Mouse (Mus musculus): Measurements from ENCODE around the gene St5. TPM values are rescaled to one million over a fixed set of nuclear protein-coding genes. Genes with fewer than 3 reads are reported as not detected.

The St5 gene
- polyA plus RNA-seq, 1 experiment: 21.7 TPM

- TF ChIP-seq POLR2A (IDR thresholded peaks at IDR 0.05; ENCODE audit: control insufficient read depth, extremely low read depth, insufficient read depth, low read length, poor library complexity) (no peak), CTCF (IDR thresholded peaks at IDR 0.05; ENCODE audit: borderline replicate concordance, control insufficient read depth, extremely low read depth, insufficient read depth, low read length, poor library complexity) (no peak)
- Histone ChIP-seq H3K27me3 (ENCODE audit: control insufficient read depth, insufficient read depth, low read length) (no peaks in the 10 kb centered on the region), H3K27ac (ENCODE audit: control insufficient read depth, insufficient read depth, low read length) (no peak overlapping the region), H3K36me3 (ENCODE audit: control insufficient read depth, insufficient read depth, low read length) (no peaks in the 10 kb centered on the region), H3K4me3 (ENCODE audit: control insufficient read depth, insufficient read depth, low read length) (no peak overlapping the region), H3K4me1 (replicated peaks; ENCODE audit: control insufficient read depth, insufficient read depth, low read length) (no peaks in the 10 kb centered on the region)
- DNase-seq: no peak
- WGBS: 91% methylated on average over 9 of the region's 9 CpGs
These were observed 81.1 kb downstream of the St5 start for GRCm38 (mm10) chr7:109622234-109622838.

- H3K27me3 ChIP-seq (ENCODE audit: control insufficient read depth, insufficient read depth, low read length): no peaks in the 10 kb centered on the region
- 43% methylated on average over 2 of the region's 2 CpGs for WGBS
- no peak for DNase-seq
- no peak for TF ChIP-seq CTCF (IDR thresholded peaks at IDR 0.05; ENCODE audit: borderline replicate concordance, control insufficient read depth, extremely low read depth, insufficient read depth, low read length, poor library complexity)
- peaks cover 8% of the 10 kb centered on the region for H3K4me1 ChIP-seq (replicated peaks; ENCODE audit: control insufficient read depth, insufficient read depth, low read length)
- H3K27ac ChIP-seq (ENCODE audit: control insufficient read depth, insufficient read depth, low read length): no peak overlapping the region
- no peak overlapping the region for H3K4me3 ChIP-seq (ENCODE audit: control insufficient read depth, insufficient read depth, low read length)
- H3K36me3 ChIP-seq (ENCODE audit: control insufficient read depth, insufficient read depth, low read length): no peaks in the 10 kb centered on the region
These were observed 82.4 kb downstream of the St5 start for GRCm38 (mm10) chr7:109620967-109621366.

- TF ChIP-seq POLR2A (IDR thresholded peaks at IDR 0.05; ENCODE audit: control insufficient read depth, extremely low read depth, insufficient read depth, low read length, poor library complexity): no peak
- no peaks in the 10 kb centered on the region for H3K36me3 ChIP-seq (ENCODE audit: control insufficient read depth, insufficient read depth, low read length)
- DNase-seq: no peak
- H3K27ac ChIP-seq (ENCODE audit: control insufficient read depth, insufficient read depth, low read length): no peak overlapping the region
- H3K4me1 ChIP-seq (replicated peaks; ENCODE audit: control insufficient read depth, insufficient read depth, low read length): peaks cover 8% of the 10 kb centered on the region
- WGBS: 91% methylated on average over 3 of the region's 3 CpGs
- no peak overlapping the region for H3K4me3 ChIP-seq (ENCODE audit: control insufficient read depth, insufficient read depth, low read length)
- no peaks in the 10 kb centered on the region for H3K27me3 ChIP-seq (ENCODE audit: control insufficient read depth, insufficient read depth, low read length)
These were observed 83.1 kb downstream of the St5 start for GRCm38 (mm10) chr7:109620288-109620687.

- Histone ChIP-seq H3K4me3 (ENCODE audit: control insufficient read depth, insufficient read depth, low read length) (no peak overlapping the region), H3K4me1 (replicated peaks; ENCODE audit: control insufficient read depth, insufficient read depth, low read length) (peaks cover 8% of the 10 kb centered on the region), H3K27ac (ENCODE audit: control insufficient read depth, insufficient read depth, low read length) (no peak overlapping the region), H3K36me3 (ENCODE audit: control insufficient read depth, insufficient read depth, low read length) (no peaks in the 10 kb centered on the region), H3K27me3 (ENCODE audit: control insufficient read depth, insufficient read depth, low read length) (no peaks in the 10 kb centered on the region)
- TF ChIP-seq POLR2A (IDR thresholded peaks at IDR 0.05; ENCODE audit: control insufficient read depth, extremely low read depth, insufficient read depth, low read length, poor library complexity) (no peak), CTCF (IDR thresholded peaks at IDR 0.05; ENCODE audit: borderline replicate concordance, control insufficient read depth, extremely low read depth, insufficient read depth, low read length, poor library complexity) (no peak)
- 35% methylated on average over 6 of the region's 6 CpGs for WGBS
- DNase-seq: peak; percentile 57
These were observed 84.7 kb downstream of the St5 start for GRCm38 (mm10) chr7:109618721-109619120.

- H3K27me3 ChIP-seq (ENCODE audit: control insufficient read depth, insufficient read depth, low read length): no peaks in the 10 kb centered on the region
- H3K4me1 ChIP-seq (replicated peaks; ENCODE audit: control insufficient read depth, insufficient read depth, low read length): peaks cover 8% of the 10 kb centered on the region
- TF ChIP-seq POLR2A (IDR thresholded peaks at IDR 0.05; ENCODE audit: control insufficient read depth, extremely low read depth, insufficient read depth, low read length, poor library complexity) (no peak), CTCF (IDR thresholded peaks at IDR 0.05; ENCODE audit: borderline replicate concordance, control insufficient read depth, extremely low read depth, insufficient read depth, low read length, poor library complexity) (no peak)
- DNase-seq: no peak
- H3K4me3 ChIP-seq (ENCODE audit: control insufficient read depth, insufficient read depth, low read length): no peak overlapping the region
- WGBS: 87% methylated on average over 3 of the region's 3 CpGs
- no peaks in the 10 kb centered on the region for H3K36me3 ChIP-seq (ENCODE audit: control insufficient read depth, insufficient read depth, low read length)
- no peak overlapping the region for H3K27ac ChIP-seq (ENCODE audit: control insufficient read depth, insufficient read depth, low read length)
These were observed 85.6 kb downstream of the St5 start for GRCm38 (mm10) chr7:109617838-109618237.

GRCm38 (mm10) chr7:109616034-109616979, 87.1 kb downstream of the St5 start:
- peak; percentile 29 for DNase-seq

More at GRCm38 (mm10) chr7:109616034-109616979, 87.1 kb downstream of the St5 start:
- Histone ChIP-seq H3K27ac (ENCODE audit: control insufficient read depth, insufficient read depth, low read length) (peak overlapping the region; percentile 5; the same call in 1 of the 2 replicates), H3K27me3 (ENCODE audit: control insufficient read depth, insufficient read depth, low read length) (no peaks in the 10 kb centered on the region), H3K36me3 (ENCODE audit: control insufficient read depth, insufficient read depth, low read length) (no peaks in the 10 kb centered on the region), H3K4me3 (ENCODE audit: control insufficient read depth, insufficient read depth, low read length) (peak overlapping the region; percentile 16), H3K4me1 (replicated peaks; ENCODE audit: control insufficient read depth, insufficient read depth, low read length) (peaks cover 8% of the 10 kb centered on the region)
- WGBS: 13% methylated on average over 25 of the region's 25 CpGs
- TF ChIP-seq POLR2A (IDR thresholded peaks at IDR 0.05; ENCODE audit: control insufficient read depth, extremely low read depth, insufficient read depth, low read length, poor library complexity) (0 out of 2 replicates have a peak, but pooled peaks have one; percentile 12), CTCF (IDR thresholded peaks at IDR 0.05; ENCODE audit: borderline replicate concordance, control insufficient read depth, extremely low read depth, insufficient read depth, low read length, poor library complexity) (no peak)
